Mouse (Mus musculus) cortical plate, adult 2 months (tissue): Measurements from ENCODE around the gene Ccdc107. TPM values are rescaled to one million over a fixed set of nuclear protein-coding genes. Genes with fewer than 3 reads are reported as not detected.

Experiments used
- H3K27ac ChIP-seq: fragments of 200-500 bp; 2 replicates; pipeline ENCODE4 v1.5.1; 2012; ENCODE audit warnings: low read length, control low read depth, inconsistent platforms; ENCODE audit not compliant: insufficient read depth
- H3K4me1 ChIP-seq: fragments of 200-500 bp; 2 replicates; pipeline ENCODE4 v1.6.1; 2011; ENCODE audit warnings: low read length; ENCODE audit not compliant: control insufficient read depth, insufficient read depth
- H3K4me3 ChIP-seq: fragments of 200-500 bp; 2 replicates; pipeline ENCODE4 v1.5.1; 2011; ENCODE audit warnings: mild to moderate bottlenecking, low read length, control low read depth; ENCODE audit not compliant: insufficient read depth
- CTCF ChIP-seq: fragments of 200-500 bp; IDR thresholded peaks from 2 replicates; pipeline ENCODE4 v1.5.1; 2011; ENCODE audit warnings: mild to moderate bottlenecking, control low read depth, low read length; ENCODE audit not compliant: insufficient read depth; ENCODE audit errors: extremely low read depth
- POLR2A ChIP-seq: fragments of 200-500 bp; IDR thresholded peaks from 2 replicates; pipeline ENCODE4 v1.6.1; 2011; ENCODE audit warnings: mild to moderate bottlenecking, low read length, control low read depth; ENCODE audit not compliant: insufficient read depth; ENCODE audit errors: extremely low read depth
- polyA plus RNA-seq: library from polyadenylated mRNA; depleted of rRNA; stranded (reverse); fragments of >200 nt; gene quantifications from 2 replicates; pipeline ENCODE4 v1.2.3, GENCODE M21; 2012; rRNA removed

Ccdc107 gene
- polyA plus RNA-seq, 1 experiment, result 82.6 TPM

DNA sequence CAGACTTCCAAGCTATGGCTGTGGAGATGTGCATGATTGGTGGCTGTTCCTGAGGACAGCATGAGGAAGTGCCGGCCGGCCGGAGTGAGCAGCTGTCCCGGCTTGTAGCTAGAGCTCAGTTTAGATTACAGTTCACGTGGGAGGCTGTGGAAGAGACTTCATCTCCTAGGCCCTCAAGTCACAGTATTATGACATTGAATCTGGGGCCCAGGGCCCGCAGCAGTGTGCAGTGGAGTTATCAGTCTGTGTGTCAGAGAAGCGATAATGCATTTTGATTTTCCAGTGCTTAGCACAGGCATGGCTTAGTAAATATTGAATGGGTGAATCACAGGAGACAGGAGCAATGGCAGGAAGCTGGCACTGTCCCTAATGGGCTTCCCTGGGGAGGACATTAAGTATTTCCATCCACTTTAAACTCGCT, 37.4 kb downstream of the Ccdc107 start:
- Histone ChIP-seq H3K27ac (no peak overlapping the region), H3K4me3 (no peak overlapping the region), H3K4me1 (no peaks in the 10 kb centered on the region)
- TF ChIP-seq CTCF, result no peak

GRCm38 (mm10) chr4:43530581-43530980, 37.9 kb downstream of the Ccdc107 start:
- H3K4me3 ChIP-seq, result no peak overlapping the region
- peak; percentile 82 for TF ChIP-seq CTCF
- no peak for TF ChIP-seq POLR2A
- H3K4me1 ChIP-seq, result no peaks in the 10 kb centered on the region
- H3K27ac ChIP-seq, result no peak overlapping the region

DNA sequence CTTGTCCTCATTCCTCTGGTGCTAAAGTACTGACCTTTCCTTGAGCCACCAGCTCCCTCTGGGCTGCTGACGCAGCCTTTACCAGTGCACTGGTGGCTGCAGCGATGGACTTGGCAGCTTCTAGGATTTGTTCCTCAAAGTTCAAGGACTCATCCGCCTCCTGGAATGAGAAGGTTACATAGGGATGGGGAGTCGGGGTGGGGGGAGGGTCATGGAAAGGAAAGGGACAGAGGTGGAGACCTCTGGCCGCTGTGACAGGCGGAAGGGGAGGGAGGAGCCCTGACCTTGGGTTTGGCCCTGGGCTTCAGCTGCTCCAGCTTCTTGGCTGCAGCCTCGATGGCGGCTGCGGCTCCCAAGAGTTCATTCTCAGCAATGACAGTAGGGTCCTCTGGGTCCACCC, 40.6 kb downstream of the Ccdc107 start:
- Histone ChIP-seq H3K4me3 (no peak overlapping the region), H3K4me1 (no peaks in the 10 kb centered on the region), H3K27ac (no peak overlapping the region)
- TF ChIP-seq CTCF (no peak), POLR2A (no peak)

GRCm38 (mm10) chr4:43535628-43536027, 42.9 kb downstream of the Ccdc107 start:
- TF ChIP-seq POLR2A (no peak), CTCF (no peak)
- H3K4me3 ChIP-seq, result no peak overlapping the region
- no peak overlapping the region for H3K27ac ChIP-seq

DNA sequence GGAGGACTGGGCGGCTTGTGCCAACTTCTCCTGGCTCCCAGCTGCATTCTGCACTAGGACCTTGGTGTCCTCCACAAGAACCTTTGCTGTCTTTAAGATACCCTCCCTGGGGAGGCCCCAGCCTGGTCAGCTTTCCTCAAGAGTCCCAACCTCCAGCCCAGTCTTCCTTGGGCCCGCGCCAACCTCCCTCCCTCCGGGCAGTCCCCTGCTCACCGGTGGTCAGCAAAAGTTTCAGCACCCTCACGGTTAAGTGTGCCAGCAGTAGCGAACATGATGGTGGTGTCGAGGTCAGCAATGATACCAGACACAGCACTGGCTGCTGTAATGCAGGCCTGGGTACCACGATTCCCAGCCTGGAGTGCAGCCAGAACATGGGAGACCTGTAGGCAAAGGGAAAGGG, 43.3 kb downstream of the Ccdc107 start:
- no peak overlapping the region for H3K4me3 ChIP-seq
- no peaks in the 10 kb centered on the region for H3K4me1 ChIP-seq
- no peak overlapping the region for H3K27ac ChIP-seq
- no peak for TF ChIP-seq POLR2A
- TF ChIP-seq CTCF, result no peak

More at GRCm38 (mm10) chr4:43535628-43536027, 42.9 kb downstream of the Ccdc107 start:
- no peaks in the 10 kb centered on the region for H3K4me1 ChIP-seq

DNA sequence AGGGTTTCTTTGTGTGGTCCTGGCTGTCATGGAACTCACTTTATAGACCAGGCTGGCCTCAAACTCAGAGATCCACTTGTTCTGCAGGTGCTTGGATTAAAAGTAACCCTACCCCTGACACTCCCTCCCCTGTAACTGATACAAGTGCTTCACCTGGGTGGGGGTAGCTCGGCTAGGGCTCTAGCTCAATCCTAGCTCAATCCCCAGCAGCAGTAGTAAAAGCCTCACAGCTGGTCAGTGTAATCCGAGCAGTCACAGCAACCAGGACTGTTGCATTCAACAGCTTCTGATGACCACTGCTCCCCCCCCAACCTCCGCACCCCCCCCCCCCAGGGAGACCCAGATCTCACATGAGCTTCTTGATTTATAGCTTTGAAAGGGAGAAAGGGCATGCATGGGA, 49.3 kb downstream of the Ccdc107 start:
- Histone ChIP-seq H3K4me3 (no peak overlapping the region), H3K4me1 (no peaks in the 10 kb centered on the region), H3K27ac (no peak overlapping the region)
- no peak for TF ChIP-seq POLR2A
- TF ChIP-seq CTCF, result no peak

Other genes starting within 250 kb of the Ccdc107 start
- 0.55 and 0.77 TPM in 2 replicates for gene Atp8b5, start 225.7 kb upstream of the Ccdc107 start, polyA plus RNA-seq
- gene Rusc2, start 110.9 kb upstream of the Ccdc107 start, polyA plus RNA-seq, result 50.6 and 53.8 TPM in 2 replicates
- 1.8 and 1.9 TPM in 2 replicates for gene Fam166b, start 63.8 kb upstream of the Ccdc107 start, polyA plus RNA-seq
- gene Tesk1, start 51.0 kb upstream of the Ccdc107 start, polyA plus RNA-seq, result 77.0 and 78.5 TPM in 2 replicates
- 1.0 and 1.8 TPM in 2 replicates for gene Cd72, start 38.3 kb upstream of the Ccdc107 start, polyA plus RNA-seq
- gene Sit1, start 9.2 kb upstream of the Ccdc107 start, polyA plus RNA-seq, result 0.08 TPM in 1 of 2 replicates, not detected in the other
- gene Arhgef39, start 6.8 kb downstream of the Ccdc107 start, polyA plus RNA-seq, result 0.55 and 2.7 TPM in 2 replicates
- gene Car9, start 14.1 kb downstream of the Ccdc107 start, polyA plus RNA-seq, result 0.32 and 0.61 TPM in 2 replicates
- 10.4 and 12.5 TPM in 2 replicates for gene Tpm2, start 30.9 kb downstream of the Ccdc107 start, polyA plus RNA-seq
- 61.8 and 65.9 TPM in 2 replicates for gene Creb3, start 69.4 kb downstream of the Ccdc107 start, polyA plus RNA-seq
- gene Tln1, start 69.8 kb downstream of the Ccdc107 start, polyA plus RNA-seq, result 44.3 and 46.5 TPM in 2 replicates
- gene Rgp1, start 85.8 kb downstream of the Ccdc107 start, polyA plus RNA-seq, result 35.7 and 38.8 TPM in 2 replicates
- 96.7 and 105 TPM in 2 replicates for gene Gba2, start 86.0 kb downstream of the Ccdc107 start, polyA plus RNA-seq
- gene Msmp, start 91.6 kb downstream of the Ccdc107 start, polyA plus RNA-seq, result 0.15 and 0.34 TPM in 2 replicates
- gene Npr2, start 139.0 kb downstream of the Ccdc107 start, polyA plus RNA-seq, result 115 and 129 TPM in 2 replicates
- gene Spag8, start 160.7 kb downstream of the Ccdc107 start, polyA plus RNA-seq, result 2.3 and 2.6 TPM in 2 replicates
- 81.7 and 84.5 TPM in 2 replicates for gene Hint2, start 163.6 kb downstream of the Ccdc107 start, polyA plus RNA-seq
- 36.2 and 36.6 TPM in 2 replicates for gene Tmem8b, start 176.1 kb downstream of the Ccdc107 start, polyA plus RNA-seq
- gene Fam221b, start 176.2 kb downstream of the Ccdc107 start, polyA plus RNA-seq, result 1.0 TPM in 2 replicates
- gene Olfr70, start 207.9 kb downstream of the Ccdc107 start, polyA plus RNA-seq, result not detected in 2 replicates
- gene Olfr71, start 217.4 kb downstream of the Ccdc107 start, polyA plus RNA-seq, result not detected in 2 replicates
- gene Hrct1, start 234.3 kb downstream of the Ccdc107 start, polyA plus RNA-seq, result 1.8 and 2.3 TPM in 2 replicates
- 0.89 and 1.1 TPM in 2 replicates for gene Spaar, start 237.1 kb downstream of the Ccdc107 start, polyA plus RNA-seq